Mouse (Mus musculus) ES-E14 (cell line): Measurements from ENCODE around the gene Ulk4. TPM values are rescaled to one million over a fixed set of nuclear protein-coding genes. Genes with fewer than 3 reads are reported as not detected.

ENCODE experiments used
- DNase-seq: peaks from one replicate; pipeline ENCODE4 v3.0.0-alpha.2; 2013; ENCODE audit warnings: low read depth, low spot score
- H3K27ac ChIP-seq: 2 replicates; pipeline ENCODE4 v1.5.1; 2012; ENCODE audit warnings: low read depth, mild to moderate bottlenecking, low read length, moderate library complexity, mixed read lengths; ENCODE audit not compliant: poor library complexity, insufficient read depth, severe bottlenecking
- H3K36me3 ChIP-seq: 2 replicates; pipeline ENCODE4 v1.6.1; 2012; ENCODE audit warnings: mild to moderate bottlenecking, low read length, moderate library complexity, mixed read lengths; ENCODE audit not compliant: control insufficient read depth, poor library complexity, insufficient read depth, severe bottlenecking
- H3K4me1 ChIP-seq, 2 experiments: fragments of 150-350 bp in 1 of 2; sonication (generic) in 1 of 2; 2 replicates each; pipeline ENCODE4 v1.6.1; 2012; ENCODE audit warnings: low read length in 2 of 2, mild to moderate bottlenecking in 1 of 2, mixed read lengths in 1 of 2; ENCODE audit not compliant: control insufficient read depth in 2 of 2, insufficient read depth in 2 of 2, poor library complexity in 1 of 2
- H3K4me3 ChIP-seq, 2 experiments: fragments of 150-350 bp in 1 of 2; sonication (generic) in 1 of 2; 2 replicates each; pipeline ENCODE4 v1.5.1; 2012; ENCODE audit warnings: low read length in 2 of 2, low read depth in 1 of 2, mild to moderate bottlenecking in 1 of 2, mixed read lengths in 1 of 2; ENCODE audit not compliant: insufficient read depth in 1 of 2, poor library complexity in 1 of 2, severe bottlenecking in 1 of 2
- H3K9ac ChIP-seq: 2 replicates; pipeline ENCODE4 v1.6.1; 2012; ENCODE audit warnings: low read depth, mild to moderate bottlenecking, low read length, mixed read lengths; ENCODE audit not compliant: poor library complexity, insufficient read depth, severe bottlenecking
- H3K9me3 ChIP-seq: fragments of 150-350 bp; sonication (generic); 2 replicates; pipeline ENCODE4 v1.6.1; 2012; ENCODE audit warnings: low read depth, mild to moderate bottlenecking, low read length; ENCODE audit not compliant: control insufficient read depth, insufficient read depth
- CHD2 ChIP-seq: IDR thresholded peaks from 2 replicates; pipeline ENCODE4 v1.6.1; 2014; ENCODE audit warnings: mild to moderate bottlenecking, low read depth, low read length, inconsistent platforms
- HCFC1 ChIP-seq: IDR thresholded peaks from 2 replicates; pipeline ENCODE4 v1.6.1; 2012; ENCODE audit warnings: low read length, inconsistent platforms, borderline replicate concordance; ENCODE audit not compliant: insufficient read depth
- MAFK ChIP-seq: IDR thresholded peaks from 2 replicates; pipeline ENCODE4 v1.6.1; 2014; ENCODE audit warnings: mild to moderate bottlenecking, low read depth, low read length, inconsistent platforms; ENCODE audit not compliant: insufficient read depth
- ZC3H11A ChIP-seq: IDR thresholded peaks from 2 replicates; pipeline ENCODE4 v1.6.1; 2012; ENCODE audit warnings: low read depth, mild to moderate bottlenecking, inconsistent platforms, low read length, borderline replicate concordance
- ZNF384 ChIP-seq: IDR thresholded peaks from 2 replicates; pipeline ENCODE4 v1.6.1; 2012; ENCODE audit warnings: low read depth, low read length, inconsistent platforms
- in situ Hi-C, 2 experiments: fragments of 600-800 bp; cut with MboI; formaldehyde crosslinking; loops; one replicate each; pipeline ENCODE4 v1.15.1; 2025; ENCODE audit warnings: low sequenced_read_pairs in 2 of 2, inconsistent platforms in 1 of 2; ENCODE audit not compliant: unreplicated experiment in 2 of 2
- total RNA-seq: library from RNA; depleted of rRNA; stranded (reverse); fragments of 300-350 nt; gene quantifications from 2 replicates; pipeline ENCODE4 v1.2.3, GENCODE M21; 2012

The Ulk4 gene
- total RNA-seq, 1 experiment = 31.5 TPM

- Histone ChIP-seq H3K9me3 (no peaks in the 10 kb centered on the region), H3K36me3 (peaks cover 16% of the 10 kb centered on the region), H3K9ac (no peak overlapping the region), H3K4me1 (peaks cover 0 to 12% of the 10 kb centered on the region in 2 experiments), H3K27ac (no peak overlapping the region), H3K4me3 (no peak overlapping the region)
- DNase-seq = no peak
- in situ Hi-C loops = no loop called here
- TF ChIP-seq CHD2 = no peak
- TF ChIP-seq ZC3H11A = no peak
- TF ChIP-seq MAFK = no peak
- TF ChIP-seq HCFC1 = no peak
- TF ChIP-seq ZNF384 = no peak
Measured at GRCm38 (mm10) chr9:120944211-120944610, 332.8 kb downstream of the Ulk4 start.

- Histone ChIP-seq H3K27ac (no peak overlapping the region), H3K4me1 (peaks cover 0 to 12% of the 10 kb centered on the region in 2 experiments), H3K9ac (no peak overlapping the region), H3K36me3 (peaks cover 16% of the 10 kb centered on the region), H3K9me3 (no peaks in the 10 kb centered on the region), H3K4me3 (no peak overlapping the region)
- in situ Hi-C loops = no loop called here
- DNase-seq = no peak
- TF ChIP-seq ZC3H11A (no peak), MAFK (no peak), CHD2 (no peak), HCFC1 (no peak), ZNF384 (no peak)
Measured at GRCm38 (mm10) chr9:120943757-120944156, 333.2 kb downstream of the Ulk4 start.

GRCm38 (mm10) chr9:120940858-120941257 is 336.1 kb downstream of the Ulk4 start:
- TF ChIP-seq ZC3H11A (no peak), HCFC1 (no peak), ZNF384 (no peak), CHD2 (no peak), MAFK (no peak)
- H3K27ac ChIP-seq = no peak overlapping the region
- H3K4me3 ChIP-seq = no peak overlapping the region
- H3K9ac ChIP-seq = no peak overlapping the region
- H3K36me3 ChIP-seq = peaks cover 22% of the 10 kb centered on the region
- DNase-seq = no peak
- in situ Hi-C loops = no loop called here
- peaks cover 0 to 22% of the 10 kb centered on the region in 2 experiments; a peak in 3 of 4 replicates for H3K4me1 ChIP-seq
- no peaks in the 10 kb centered on the region for H3K9me3 ChIP-seq

- DNase-seq = peak; percentile 52
- no peak overlapping the region for H3K27ac ChIP-seq
- peaks cover 17% of the 10 kb centered on the region for H3K36me3 ChIP-seq
- in situ Hi-C loops = no loop called here
- H3K9me3 ChIP-seq = no peaks in the 10 kb centered on the region
- H3K9ac ChIP-seq = peak overlapping the region; percentile 71
- H3K4me1 ChIP-seq = peaks cover 0 to 23% of the 10 kb centered on the region in 2 experiments; a peak in 3 of 4 replicates
- peak overlapping the region; percentile 1 to 100; a peak in 2 of 4 replicates for H3K4me3 ChIP-seq
- TF ChIP-seq ZC3H11A = peak; percentile 31; the same call in 1 of the 2 replicates
- TF ChIP-seq ZNF384 = no peak
Measured at GRCm38 (mm10) chr9:120936351-120936750, 340.6 kb downstream of the Ulk4 start.

GRCm38 (mm10) chr9:120935634-120935922 is 341.4 kb downstream of the Ulk4 start:
- peaks cover 0 to 23% of the 10 kb centered on the region in 2 experiments; a peak in 3 of 4 replicates for H3K4me1 ChIP-seq
- no peak for DNase-seq
- no peak for TF ChIP-seq CHD2
- no peak for TF ChIP-seq HCFC1
- no peak for TF ChIP-seq ZC3H11A
- no peak for TF ChIP-seq MAFK
- no peak for TF ChIP-seq ZNF384
- in situ Hi-C loops = no loop called here
- no peak overlapping the region for H3K27ac ChIP-seq
- no peaks in the 10 kb centered on the region for H3K9me3 ChIP-seq
- peaks cover 12% of the 10 kb centered on the region for H3K36me3 ChIP-seq
- H3K4me3 ChIP-seq = peak overlapping the region; percentile 91 to 100
- peak overlapping the region; percentile 67 for H3K9ac ChIP-seq
